ENCODE assay signal across 7 mouse cellular contexts in the genomic region with DNA sequence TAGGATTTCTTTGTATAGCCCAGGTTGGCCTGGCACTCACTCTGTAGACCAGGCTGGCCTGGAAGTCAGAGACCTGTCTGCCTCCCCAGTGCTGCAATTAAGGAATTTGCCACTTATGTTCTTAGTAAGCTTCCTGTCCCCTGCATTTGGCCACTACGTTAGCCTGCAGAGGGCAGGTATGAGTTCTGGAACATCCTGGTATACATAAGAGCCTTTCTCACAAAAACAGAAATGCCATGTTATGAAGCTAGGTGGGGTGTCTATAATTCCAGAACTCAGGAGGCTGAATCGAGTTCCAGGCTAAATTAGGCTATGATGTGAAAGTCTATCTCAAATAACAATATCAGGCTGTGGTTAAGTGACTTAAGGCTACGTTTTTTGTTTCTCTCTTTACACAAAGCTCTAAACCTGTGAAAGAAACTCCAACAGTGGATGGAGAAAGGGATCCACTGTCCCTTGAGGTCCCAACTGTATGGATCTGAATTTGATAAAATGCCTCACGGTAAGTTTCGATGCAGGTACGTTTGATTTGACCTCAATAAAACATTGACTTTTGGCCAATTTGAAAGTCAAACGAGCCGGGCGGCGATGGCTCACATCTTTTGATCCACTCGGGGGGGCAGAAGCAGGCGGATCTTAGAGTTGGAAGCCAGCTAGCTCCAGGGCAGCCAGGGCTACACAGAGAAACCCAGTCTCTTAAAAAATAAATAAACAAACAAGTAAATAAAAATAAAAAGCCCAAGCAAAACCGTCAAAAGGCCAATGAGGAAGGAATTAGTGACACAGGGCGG. TPM values are rescaled to one million over a fixed set of nuclear protein-coding genes. Genes with fewer than 3 reads are reported as not detected.
DNase-seq lines count a peak whose midpoint lies in the region; ATAC-seq and TF ChIP-seq lines count a peak whose summit lies in the region.

No protein-coding gene starts in this region.

- peak; percentile 84 for TF ChIP-seq CTCF in midbrain, postnatal 0 days (IDR thresholded peaks at IDR 0.05)

- no peaks in the 10 kb centered on the region for H3K4me1 ChIP-seq in limb, embryonic 11.5 days (ENCODE audit: control insufficient read depth, insufficient read depth, low read length)
- H3K4me1 ChIP-seq in midbrain, postnatal 0 days (ENCODE audit: insufficient read depth, low read length): 0 out of 2 replicates have a peak, but pooled peaks cover 2% of the 10 kb centered on the region

- no peaks in the 10 kb centered on the region for H3K9me3 ChIP-seq in limb, embryonic 11.5 days (ENCODE audit: control insufficient read depth, low read length)
- no peaks in the 10 kb centered on the region for H3K9me3 ChIP-seq in midbrain, postnatal 0 days (ENCODE audit: low read length)

- peaks cover 7% of the 10 kb centered on the region; the same call in 1 of the 2 replicates for H3K36me3 ChIP-seq in limb, embryonic 11.5 days (ENCODE audit: control insufficient read depth, insufficient read depth, low read length)
- H3K36me3 ChIP-seq in midbrain, postnatal 0 days (ENCODE audit: insufficient read depth, low read length): peaks cover 2% of the 10 kb centered on the region

- peak overlapping the region; percentile 94 for H3K4me3 ChIP-seq in limb, embryonic 11.5 days (ENCODE audit: low read depth, low read length)
- peak overlapping the region; percentile 83 for H3K4me3 ChIP-seq in midbrain, postnatal 0 days (ENCODE audit: low read depth, low read length)

- peak; percentile 16 to 37 for DNase-seq in spleen, postnatal 36 days (ENCODE audit: low spot score in 2 of 2)
- DNase-seq in spleen, postnatal 14 days (ENCODE audit: low spot score in 2 of 2): no peak
- peak; percentile 24 for DNase-seq in c-Kit-positive CD71-negative TER-119-negative erythroid progenitor cells, embryonic 14.5 days (ENCODE audit: low read depth)
- DNase-seq in limb, embryonic 11.5 days (ENCODE audit: low spot score): peak; percentile 35
- DNase-seq in midbrain, postnatal 0 days (ENCODE audit: low spot score): peak; percentile 76
- DNase-seq in adrenal gland, postnatal 4 days (ENCODE audit: low spot score in 2 of 2): no peak

- ATAC-seq in granulocyte monocyte progenitor cell, adult 5-6 weeks (replicated peaks; ENCODE audit: poor library complexity, severe bottlenecking): peak; percentile 36
- ATAC-seq in limb, embryonic 11.5 days (ENCODE audit: insufficient number of reproducible peaks, low FRiP score, low TSS enrichment, low read depth): no peak
- peak; percentile 45; the same call in 1 of the 2 replicates for ATAC-seq in midbrain, postnatal 0 days (ENCODE audit: low FRiP score)

- no peak overlapping the region for H3K27ac ChIP-seq in limb, embryonic 11.5 days (replicated peaks; ENCODE audit: low read depth, low read length)
- H3K27ac ChIP-seq in midbrain, postnatal 0 days (ENCODE audit: low read depth, low read length): peak overlapping the region; percentile 79

- H3K9ac ChIP-seq in limb, embryonic 11.5 days (ENCODE audit: low read length): peak overlapping the region; percentile 89
- peak overlapping the region; percentile 94 for H3K9ac ChIP-seq in midbrain, postnatal 0 days (replicated peaks; ENCODE audit: low read length, poor library complexity, severe bottlenecking)

- no peaks in the 10 kb centered on the region for H3K27me3 ChIP-seq in limb, embryonic 11.5 days (ENCODE audit: control insufficient read depth, insufficient read depth, low read length)
- H3K27me3 ChIP-seq in midbrain, postnatal 0 days (ENCODE audit: insufficient read depth, low read length): no peaks in the 10 kb centered on the region

- 13% methylated on average over 14 of the region's 14 CpGs for WGBS in limb, embryonic 11.5 days
- WGBS in midbrain, postnatal 0 days: 10% methylated on average over 14 of the region's 14 CpGs

- peak overlapping the region; percentile 82 for H3K4me2 ChIP-seq in limb, embryonic 11.5 days (ENCODE audit: low read depth, severe bottlenecking)
- H3K4me2 ChIP-seq in midbrain, postnatal 0 days (ENCODE audit: low read depth, low read length, poor library complexity, severe bottlenecking): peak overlapping the region; percentile 84

RNA-seq across cellular contexts. Expression of gene Arfgap1, which starts 0.7 kb away (rescaled TPM):
- total RNA-seq in granulocyte monocyte progenitor cell, adult 5-6 weeks (2014; fragmentation: Nextera tagmentation): 27.5 and 31.3 TPM in 2 replicates
- total RNA-seq in granulocyte monocyte progenitor cell, adult 5-6 weeks (2017): 28.1 and 30.1 TPM in 2 replicates
- 60.4 and 69.3 TPM in 2 replicates for polyA plus RNA-seq in limb, embryonic 11.5 days (2014; fragmentation: Nextera tagmentation; extraction: Ambion mirVana)
- total RNA-seq in midbrain, postnatal 0 days (2014; rRNA removed): 94.1 and 123 TPM in 2 replicates
- 124 and 132 TPM in 2 replicates for polyA plus RNA-seq in midbrain, postnatal 0 days (2015; fragmentation: Nextera tagmentation; extraction: Ambion mirVana)
- 10 to 100 TPM; 87.0 to 93.3 TPM for total RNA-seq in adrenal gland, postnatal 4 days (2021)

RNA-seq across cellular contexts. Expression of gene Nkain4, which starts 11.8 kb away (rescaled TPM):
- not detected in 2 replicates for total RNA-seq in granulocyte monocyte progenitor cell, adult 5-6 weeks (2014; fragmentation: Nextera tagmentation)
- total RNA-seq in granulocyte monocyte progenitor cell, adult 5-6 weeks (2017): not detected in 2 replicates
- 3.6 and 7.8 TPM in 2 replicates for polyA plus RNA-seq in limb, embryonic 11.5 days (2014; fragmentation: Nextera tagmentation; extraction: Ambion mirVana)
- 40.4 and 59.5 TPM in 2 replicates for total RNA-seq in midbrain, postnatal 0 days (2014; rRNA removed)
- polyA plus RNA-seq in midbrain, postnatal 0 days (2015; fragmentation: Nextera tagmentation; extraction: Ambion mirVana): 95.5 and 111 TPM in 2 replicates
- total RNA-seq in adrenal gland, postnatal 4 days (2021): 10 to 100 TPM in 1 of 2 experiments, 1 to 10 TPM in 1; 8.8 to 12.6 TPM

RNA-seq across cellular contexts. Expression of gene Col20a1, which starts 20.0 kb away (rescaled TPM):
- 1.6 TPM in 1 of 2 replicates, not detected in the other for total RNA-seq in granulocyte monocyte progenitor cell, adult 5-6 weeks (2014; fragmentation: Nextera tagmentation)
- 0.04 TPM in 1 of 2 replicates, not detected in the other for total RNA-seq in granulocyte monocyte progenitor cell, adult 5-6 weeks (2017)
- polyA plus RNA-seq in limb, embryonic 11.5 days (2014; fragmentation: Nextera tagmentation; extraction: Ambion mirVana): 0.15 and 0.71 TPM in 2 replicates
- 0.44 and 0.52 TPM in 2 replicates for total RNA-seq in midbrain, postnatal 0 days (2014; rRNA removed)
- polyA plus RNA-seq in midbrain, postnatal 0 days (2015; fragmentation: Nextera tagmentation; extraction: Ambion mirVana): 0.13 and 0.14 TPM in 2 replicates
- 1 to 10 TPM; 5.6 to 6.3 TPM for total RNA-seq in adrenal gland, postnatal 4 days (2021)

RNA-seq across cellular contexts. Expression of gene Birc7, which starts 37.5 kb away (rescaled TPM):
- not detected in 2 replicates for total RNA-seq in granulocyte monocyte progenitor cell, adult 5-6 weeks (2014; fragmentation: Nextera tagmentation)
- total RNA-seq in granulocyte monocyte progenitor cell, adult 5-6 weeks (2017): not detected in 2 replicates
- polyA plus RNA-seq in limb, embryonic 11.5 days (2014; fragmentation: Nextera tagmentation; extraction: Ambion mirVana): not detected in 2 replicates
- total RNA-seq in midbrain, postnatal 0 days (2014; rRNA removed): not detected in 2 replicates
- polyA plus RNA-seq in midbrain, postnatal 0 days (2015; fragmentation: Nextera tagmentation; extraction: Ambion mirVana): 0.10 and 0.28 TPM in 2 replicates
- not detected for total RNA-seq in adrenal gland, postnatal 4 days (2021)

RNA-seq across cellular contexts. Expression of gene Ythdf1, which starts 45.5 kb away (rescaled TPM):
- 46.7 and 63.6 TPM in 2 replicates for total RNA-seq in granulocyte monocyte progenitor cell, adult 5-6 weeks (2014; fragmentation: Nextera tagmentation)
- total RNA-seq in granulocyte monocyte progenitor cell, adult 5-6 weeks (2017): 34.0 and 35.8 TPM in 2 replicates
- polyA plus RNA-seq in limb, embryonic 11.5 days (2014; fragmentation: Nextera tagmentation; extraction: Ambion mirVana): 80.5 and 83.1 TPM in 2 replicates
- 32.2 and 38.9 TPM in 2 replicates for total RNA-seq in midbrain, postnatal 0 days (2014; rRNA removed)
- polyA plus RNA-seq in midbrain, postnatal 0 days (2015; fragmentation: Nextera tagmentation; extraction: Ambion mirVana): 50.1 and 56.6 TPM in 2 replicates
- 10 to 100 TPM; 58.7 to 64.4 TPM for total RNA-seq in adrenal gland, postnatal 4 days (2021)

Comparison
In these comparisons a context has a peak if more than half of its experiments do, and no peak if none do; other contexts are left out.
1. DNase-seq: peak in spleen, postnatal 36 days (2 of 2), c-Kit-positive CD71-negative TER-119-negative erythroid progenitor cells, embryonic 14.5 days (single experiment), limb, embryonic 11.5 days (single experiment) and midbrain, postnatal 0 days (single experiment); none in spleen, postnatal 14 days (0 of 2) and adrenal gland, postnatal 4 days (0 of 2).
2. RNA of gene Nkain4, which starts 11.8 kb away (total RNA-seq): 40.4 to 59.5 TPM in midbrain, postnatal 0 days and 8.8 to 12.6 TPM in adrenal gland, postnatal 4 days; not detected in granulocyte monocyte progenitor cell, adult 5-6 weeks; every median in the first group is over 4 times any median in the second.